Mouse (Mus musculus): ENCODE measurements at regions not wholly inside any gene's neighbourhood (a gene's known extent, or its start where the extent isn't known, plus 50 kb on each side); places are given as distances from the start of the nearest gene placed in this dataset.
"Not testable (repeated sequence)": the region's sequence is repeated elsewhere in the genome, so short reads cannot be mapped to it uniquely, and the experiment has no call there.

- DNase-seq (ENCODE audit: low read depth, low spot score), result no peak
These were observed 114.8 kb upstream of the Vrk2 start for GRCm38 (mm10) chr11:26708636-26709035.

GRCm38 (mm10) chr11:26683850-26684249, 90.1 kb upstream of the Vrk2 start:
- no peak for DNase-seq (ENCODE audit: low read depth, low spot score)

GRCm38 (mm10) chr11:26667251-26667650, 73.5 kb upstream of the Vrk2 start:
- DNase-seq (ENCODE audit: low read depth, low spot score), result no peak

GRCm38 (mm10) chr11:26660878-26661277, 67.1 kb upstream of the Vrk2 start:
- DNase-seq (ENCODE audit: low read depth, low spot score), result no peak

- DNase-seq (ENCODE audit: low read depth, low spot score), result not testable (repeated sequence)
These were observed 55.4 kb upstream of the Vrk2 start for GRCm38 (mm10) chr11:26649165-26649564.
